ENCODE assay signal across 20 mouse cellular contexts in genomic region chrX:103732033-103732703, GRCm38 (mm10).
DNase-seq lines count a peak whose midpoint lies in the region; ATAC-seq lines count a peak whose summit lies in the region.
"Had no signal": no experiment of that assay in that cellular context is flagged by ENCODE, and none has a peak within 500 bp of the region (broad histone marks: within the 10 kb centered on the region; RNA-seq: fewer than 3 reads in every experiment).

No protein-coding gene starts in this region.

- H3K9me3 ChIP-seq in kidney, embryonic 15.5 days (replicated peaks) = no peaks in the 10 kb centered on the region
- no peaks in the 10 kb centered on the region for H3K9me3 ChIP-seq in liver, embryonic 15.5 days (replicated peaks)
- no peaks in the 10 kb centered on the region for H3K9me3 ChIP-seq in hindbrain, embryonic 13.5 days
- H3K9me3 ChIP-seq: embryonic facial prominence, embryonic 12.5 days; limb, embryonic 15.5 days; midbrain, embryonic 10.5 days; neural tube, embryonic 12.5 days; stomach, embryonic 15.5 days had no signal

- H3K9ac ChIP-seq in kidney, embryonic 15.5 days = no peak overlapping the region
- H3K9ac ChIP-seq in liver, embryonic 15.5 days = no peak overlapping the region
- no peak overlapping the region for H3K9ac ChIP-seq in hindbrain, embryonic 13.5 days
- H3K9ac ChIP-seq: embryonic facial prominence, embryonic 12.5 days; limb, embryonic 15.5 days; neural tube, embryonic 12.5 days; stomach, embryonic 15.5 days had no signal

- WGBS in kidney, embryonic 15.5 days = 75% methylated on average over 4 of the region's 4 CpGs
- WGBS in liver, embryonic 15.5 days (ENCODE audit: insufficient replicate concordance) = 46% methylated on average over 4 of the region's 4 CpGs
- WGBS in hindbrain, embryonic 13.5 days = 69% methylated on average over 4 of the region's 4 CpGs

- ATAC-seq in kidney, embryonic 15.5 days (replicated peaks; ENCODE audit: low FRiP score) = no peak
- ATAC-seq in liver, embryonic 15.5 days (ENCODE audit: insufficient read depth) = peak; percentile 67
- no peak for ATAC-seq in hindbrain, embryonic 13.5 days (ENCODE audit: low FRiP score)
- ATAC-seq: forebrain, embryonic 16.5 days had no signal

- peak; percentile 21 to 48 for DNase-seq in kidney, postnatal 36 days
- DNase-seq in adrenal gland, adult 2 months = peak; percentile 83
- peak; percentile 46 for DNase-seq in adrenal gland, postnatal 25 days
- DNase-seq in left cerebral cortex, adult 8-10 months (ENCODE audit: low spot score in 2 of 2) = no peak
- DNase-seq: cerebellum, adult 8-10 months; gastrocnemius, adult 2 months; heart, adult 18-20 months; lung, postnatal 14 days; right cerebral cortex, postnatal 14 days; thymus, adult 2 months had no signal

- H3K4me3 ChIP-seq in kidney, embryonic 15.5 days (replicated peaks) = no peak overlapping the region
- no peak overlapping the region for H3K4me3 ChIP-seq in liver, embryonic 15.5 days (replicated peaks)
- no peak overlapping the region for H3K4me3 ChIP-seq in hindbrain, embryonic 13.5 days
- H3K4me3 ChIP-seq: embryonic facial prominence, embryonic 12.5 days; gastrocnemius, adult 2 months; limb, embryonic 15.5 days; midbrain, embryonic 10.5 days; neural tube, embryonic 12.5 days; stomach, embryonic 15.5 days had no signal

- H3K4me2 ChIP-seq in kidney, embryonic 15.5 days = no peak overlapping the region
- no peak overlapping the region for H3K4me2 ChIP-seq in liver, embryonic 15.5 days
- no peak overlapping the region for H3K4me2 ChIP-seq in hindbrain, embryonic 13.5 days
- H3K4me2 ChIP-seq: embryonic facial prominence, embryonic 12.5 days; limb, embryonic 15.5 days; neural tube, embryonic 12.5 days; stomach, embryonic 15.5 days had no signal

- no peaks in the 10 kb centered on the region for H3K36me3 ChIP-seq in kidney, embryonic 15.5 days
- H3K36me3 ChIP-seq in liver, embryonic 15.5 days (replicated peaks) = no peaks in the 10 kb centered on the region
- no peaks in the 10 kb centered on the region for H3K36me3 ChIP-seq in hindbrain, embryonic 13.5 days
- H3K36me3 ChIP-seq: embryonic facial prominence, embryonic 12.5 days; limb, embryonic 15.5 days; midbrain, embryonic 10.5 days; neural tube, embryonic 12.5 days; stomach, embryonic 15.5 days had no signal

- peaks cover 68% of the 10 kb centered on the region for H3K27me3 ChIP-seq in kidney, embryonic 15.5 days
- H3K27me3 ChIP-seq in liver, embryonic 15.5 days = peaks cover 54% of the 10 kb centered on the region
- peaks cover 77% of the 10 kb centered on the region for H3K27me3 ChIP-seq in hindbrain, embryonic 13.5 days

- H3K27ac ChIP-seq in kidney, embryonic 15.5 days = no peak overlapping the region
- peak overlapping the region; percentile 7; the same call in 1 of the 2 replicates for H3K27ac ChIP-seq in liver, embryonic 15.5 days (replicated peaks)
- no peak overlapping the region for H3K27ac ChIP-seq in hindbrain, embryonic 13.5 days
- H3K27ac ChIP-seq: embryonic facial prominence, embryonic 12.5 days; gastrocnemius, adult 2 months; kidney, postnatal 0 days; limb, embryonic 15.5 days; midbrain, embryonic 10.5 days; neural tube, embryonic 12.5 days; stomach, embryonic 15.5 days had no signal

- no peaks in the 10 kb centered on the region for H3K4me1 ChIP-seq in kidney, embryonic 15.5 days
- H3K4me1 ChIP-seq in liver, embryonic 15.5 days (replicated peaks) = no peaks in the 10 kb centered on the region
- peaks cover 4% of the 10 kb centered on the region; the same call in 1 of the 2 replicates for H3K4me1 ChIP-seq in hindbrain, embryonic 13.5 days (replicated peaks)
- H3K4me1 ChIP-seq: embryonic facial prominence, embryonic 12.5 days; limb, embryonic 15.5 days; neural tube, embryonic 12.5 days; stomach, embryonic 15.5 days had no signal

Comparison
In these comparisons a context has a peak if more than half of its experiments do, and no peak if none do; other contexts are left out.
1. DNase-seq: peak in kidney, postnatal 36 days (2 of 2), adrenal gland, adult 2 months (single experiment) and adrenal gland, postnatal 25 days (single experiment); none in left cerebral cortex, adult 8-10 months (0 of 2).